Mouse (Mus musculus) lung, embryonic 14.5 days (tissue): ENCODE data around the gene Olfr578. TPM values are rescaled to one million over a fixed set of nuclear protein-coding genes. Genes with fewer than 3 reads are reported as not detected.

Experiments used
- ATAC-seq: fragments of 200-750 bp; cut with Nextera tagmentation; 2 replicates; pipeline ENCODE4 v1.8.0; 2017; ENCODE audit warnings: mild to moderate bottlenecking, moderate TSS enrichment, moderate library complexity; ENCODE audit not compliant: insufficient read depth
- DNase-seq: peaks from one replicate; pipeline ENCODE4 v3.0.0-alpha.2; 2015
- H3K27ac ChIP-seq: fragments of 300-500 bp; sonication (generic); 2 replicates; pipeline ENCODE4 v1.5.1; 2014; ENCODE audit warnings: low read depth, mild to moderate bottlenecking, moderate library complexity
- H3K27me3 ChIP-seq: fragments of 300-500 bp; sonication (generic); 2 replicates; pipeline ENCODE4 v1.6.1; 2014; ENCODE audit warnings: low read length, control low read depth; ENCODE audit not compliant: insufficient read depth
- H3K36me3 ChIP-seq: fragments of 300-500 bp; sonication (generic); 2 replicates; pipeline ENCODE4 v1.6.1; 2014; ENCODE audit warnings: control low read depth; ENCODE audit not compliant: insufficient read depth
- H3K4me1 ChIP-seq: fragments of 300-500 bp; sonication (generic); 2 replicates; pipeline ENCODE4 v1.6.1; 2014; ENCODE audit warnings: antibody characterized with exemption, control low read depth; ENCODE audit not compliant: insufficient read depth
- H3K4me2 ChIP-seq: fragments of 300-500 bp; sonication (generic); 2 replicates; pipeline ENCODE4 v1.6.1; 2014; ENCODE audit warnings: mild to moderate bottlenecking
- H3K4me3 ChIP-seq: fragments of 300-500 bp; sonication (generic); 2 replicates; pipeline ENCODE4 v1.5.1; 2014; ENCODE audit warnings: low read depth, low read length
- H3K9ac ChIP-seq: fragments of 300-500 bp; sonication (generic); 2 replicates; pipeline ENCODE4 v1.6.1; 2014
- H3K9me3 ChIP-seq: fragments of 300-500 bp; sonication (generic); 2 replicates; pipeline ENCODE4 v1.6.1; 2016; ENCODE audit warnings: low read depth, low read length, control low read depth
- CTCF ChIP-seq: IDR thresholded peaks from 2 replicates; pipeline ENCODE4 v1.5.1; 2016; ENCODE audit warnings: antibody characterized with exemption, low read depth
- WGBS: fragments of 180-500 bp; shearing (Covaris S2); extraction: QIAGEN DNeasy Blood & Tissue Kit; methylation state at CpG from one replicate; pipeline ENCODE4 v1.1.7; 2014; 5-methylcytosine and 5-hydroxymethylcytosine counted together
- polyA plus RNA-seq: library from polyadenylated mRNA; unstranded; fragments of >200 nt; fragmentation: Nextera tagmentation; extraction: Ambion mirVana; gene quantifications from 2 replicates; pipeline ENCODE4 v1.2.1, GENCODE M21; 2014

Gene Olfr578
- polyA plus RNA-seq, 1 experiment from 2014 or later = not detected

DNA sequence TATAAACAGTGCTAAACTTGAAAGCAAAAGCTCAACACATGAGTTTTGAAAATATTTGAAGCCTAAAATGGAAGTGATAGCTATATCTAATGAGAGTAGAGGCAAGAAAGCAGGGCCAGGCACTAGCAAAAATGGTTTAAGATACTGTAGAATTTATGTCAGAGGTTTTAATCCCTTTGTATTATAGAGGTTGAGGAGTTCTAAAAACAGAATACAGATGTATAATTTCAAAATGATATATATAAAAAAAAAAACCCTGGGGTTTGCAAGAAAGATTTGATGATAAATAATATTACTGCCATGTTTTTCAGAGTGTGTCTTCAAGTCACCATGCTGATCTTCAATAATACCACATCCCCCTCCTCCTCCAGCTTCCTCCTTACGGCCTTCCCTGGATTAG lies 41.0 kb downstream of the Olfr578 start, which contains the start of gene Olfr574:
Gene Olfr574, plus strand, starts transcription at position 301 of the 400 bp plus-strand sequence.
- 88% methylated on average over 1 of the region's 1 CpGs for WGBS
- Histone ChIP-seq H3K4me1 (no peaks in the 10 kb centered on the region), H3K9ac (no peak within 1 kb of the TSS), H3K4me3 (no peak within 1 kb of the TSS), H3K4me2 (no peak within 1 kb of the TSS), H3K27me3 (no peaks in the 10 kb centered on the region), H3K27ac (no peak within 1 kb of the TSS), H3K36me3 (no peaks in the 10 kb centered on the region), H3K9me3 (no peaks in the 10 kb centered on the region)
- no peak for ATAC-seq
- no peak for TF ChIP-seq CTCF
- no peak for DNase-seq

DNA sequence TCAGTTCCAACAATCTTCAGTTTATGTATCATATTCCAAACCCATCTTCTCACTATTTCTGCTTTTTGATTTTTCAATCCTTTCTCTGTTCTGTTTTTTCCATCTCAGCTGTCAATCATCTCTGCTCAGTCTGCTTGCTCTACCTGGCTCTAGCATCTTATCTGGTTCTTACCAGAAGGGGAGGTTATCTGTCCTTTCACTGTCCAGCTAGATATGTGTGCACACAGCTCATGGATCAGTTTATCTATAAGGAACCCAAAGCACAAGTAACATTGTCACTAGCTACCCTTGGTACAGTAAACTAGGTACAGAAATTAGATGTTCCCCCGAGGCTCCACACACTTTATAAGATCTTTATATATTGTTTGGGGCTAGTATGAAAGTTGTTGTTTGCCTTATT lies 45.7 kb downstream of the Olfr578 start:
- Histone ChIP-seq H3K4me1 (no peaks in the 10 kb centered on the region), H3K36me3 (no peaks in the 10 kb centered on the region), H3K9me3 (no peaks in the 10 kb centered on the region), H3K9ac (no peak overlapping the region), H3K4me3 (no peak overlapping the region), H3K4me2 (no peak overlapping the region), H3K27me3 (no peaks in the 10 kb centered on the region), H3K27ac (no peak overlapping the region)
- 83% methylated on average over 1 of the region's 1 CpGs for WGBS
- DNase-seq (no peak), ATAC-seq (no peak)
- TF ChIP-seq CTCF = no peak

DNA sequence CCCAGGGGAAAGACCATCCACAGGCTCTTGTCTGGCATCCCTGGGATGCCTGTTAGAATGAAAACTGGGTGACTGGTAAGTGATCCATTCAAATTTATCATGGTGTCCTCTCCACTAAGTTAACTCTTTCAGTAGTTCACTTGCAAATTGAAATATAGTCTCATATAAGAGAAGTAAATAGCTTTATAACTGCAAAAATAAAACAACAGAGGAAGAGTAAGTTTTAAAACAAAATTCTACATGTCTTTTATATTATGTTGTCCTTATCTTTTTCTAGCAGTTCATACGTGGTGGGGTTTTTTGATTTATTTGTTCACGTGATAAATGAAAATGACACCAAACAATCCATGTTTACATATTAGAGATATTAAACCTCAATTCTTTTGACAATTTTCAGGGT lies 46.6 kb downstream of the Olfr578 start, which contains the start of gene Olfr573-ps1:
Gene Olfr573-ps1, minus strand, starts transcription at position 101 of the 400 bp plus-strand sequence.
- H3K36me3 ChIP-seq = no peaks in the 10 kb centered on the region
- no peaks in the 10 kb centered on the region for H3K4me1 ChIP-seq
- no peak within 1 kb of the TSS for H3K4me3 ChIP-seq
- H3K9ac ChIP-seq = no peak within 1 kb of the TSS
- H3K4me2 ChIP-seq = no peak within 1 kb of the TSS
- DNase-seq (no peak), ATAC-seq (no peak)
- H3K9me3 ChIP-seq = no peaks in the 10 kb centered on the region
- 78% methylated on average over 2 of the region's 2 CpGs for WGBS
- no peak for TF ChIP-seq CTCF
- H3K27ac ChIP-seq = no peak within 1 kb of the TSS
- no peaks in the 10 kb centered on the region for H3K27me3 ChIP-seq

Other genes with a start within 250 kb of the Olfr578 start
- not detected in 2 replicates for gene Olfr560, start 230.0 kb downstream of the Olfr578 start, polyA plus RNA-seq
- gene Olfr78, start 229.9 kb downstream of the Olfr578 start, polyA plus RNA-seq = 0.09 and 0.12 TPM in 2 replicates
- gene Olfr561, start 218.1 kb downstream of the Olfr578 start, polyA plus RNA-seq = not detected in 2 replicates
- gene Olfr564, start 185.8 kb downstream of the Olfr578 start, polyA plus RNA-seq = not detected in 2 replicates
- gene Olfr566, start 130.6 kb downstream of the Olfr578 start, polyA plus RNA-seq = not detected in 2 replicates
- gene Olfr568, start 112.2 kb downstream of the Olfr578 start, polyA plus RNA-seq = not detected in 2 replicates
- gene Olfr569, start 98.4 kb downstream of the Olfr578 start, polyA plus RNA-seq = not detected in 2 replicates
- gene Olfr570, start 94.7 kb downstream of the Olfr578 start, polyA plus RNA-seq = not detected in 2 replicates
- not detected in 2 replicates for gene Olfr571, start 71.8 kb downstream of the Olfr578 start, polyA plus RNA-seq
- not detected in 2 replicates for gene Olfr572, start 64.9 kb downstream of the Olfr578 start, polyA plus RNA-seq
- gene Olfr573-ps1, start 46.7 kb downstream of the Olfr578 start, polyA plus RNA-seq = not detected in 2 replicates
- not detected in 2 replicates for gene Olfr574, start 40.9 kb downstream of the Olfr578 start, polyA plus RNA-seq
- gene Olfr575, start 30.5 kb downstream of the Olfr578 start, polyA plus RNA-seq = not detected in 2 replicates
- gene Olfr576, start 26.7 kb downstream of the Olfr578 start, polyA plus RNA-seq = not detected in 2 replicates
- not detected in 2 replicates for gene Olfr577, start 13.4 kb downstream of the Olfr578 start, polyA plus RNA-seq
- gene Olfr582, start 48.7 kb upstream of the Olfr578 start, polyA plus RNA-seq = not detected in 2 replicates
- gene Olfr583, start 62.0 kb upstream of the Olfr578 start, polyA plus RNA-seq = not detected in 2 replicates
- not detected in 2 replicates for gene Olfr584, start 92.6 kb upstream of the Olfr578 start, polyA plus RNA-seq
- not detected in 2 replicates for gene Olfr585, start 108.4 kb upstream of the Olfr578 start, polyA plus RNA-seq
- gene Olfr586, start 136.3 kb upstream of the Olfr578 start, polyA plus RNA-seq = not detected in 2 replicates
- not detected in 2 replicates for gene Olfr588-ps1, start 151.6 kb upstream of the Olfr578 start, polyA plus RNA-seq
- gene Olfr589, start 167.0 kb upstream of the Olfr578 start, polyA plus RNA-seq = not detected in 2 replicates
- not detected in 2 replicates for gene Olfr591, start 189.0 kb upstream of the Olfr578 start, polyA plus RNA-seq
- gene Olfr592, start 195.5 kb upstream of the Olfr578 start, polyA plus RNA-seq = not detected in 2 replicates
- gene Olfr593, start 222.5 kb upstream of the Olfr578 start, polyA plus RNA-seq = not detected in 2 replicates
- not detected in 2 replicates for gene Olfr594, start 227.7 kb upstream of the Olfr578 start, polyA plus RNA-seq